Mouse (Mus musculus) limb, embryonic 14.5 days (tissue): ENCODE measurements around the gene Slc7a6os. TPM values are rescaled to one million over a fixed set of nuclear protein-coding genes. Genes with fewer than 3 reads are reported as not detected.

Experiments
- ATAC-seq: fragments of 200-750 bp; cut with Nextera tagmentation; 2 replicates; pipeline ENCODE4 v1.8.0; 2017; ENCODE audit warnings: low read depth, moderate number of reproducible peaks, moderate TSS enrichment; ENCODE audit not compliant: low FRiP score
- DNase-seq: peaks from one replicate; pipeline ENCODE4 v3.0.0-alpha.2; 2015; ENCODE audit warnings: low spot score
- H3K27ac ChIP-seq: fragments of 300-500 bp; sonication (generic); replicated peaks from 2 replicates; pipeline ENCODE4 v1.5.1; 2014; ENCODE audit warnings: low read depth, mild to moderate bottlenecking, low read length, moderate library complexity, mixed read lengths
- H3K27me3 ChIP-seq: fragments of 300-500 bp; sonication (generic); 2 replicates; pipeline ENCODE4 v1.6.1; 2014; ENCODE audit warnings: low read length, mixed read lengths; ENCODE audit not compliant: control insufficient read depth, insufficient read depth
- H3K36me3 ChIP-seq: fragments of 300-500 bp; sonication (generic); 2 replicates; pipeline ENCODE4 v1.6.1; 2014; ENCODE audit warnings: mild to moderate bottlenecking, low read length, moderate library complexity, mixed read lengths; ENCODE audit not compliant: control insufficient read depth, insufficient read depth
- H3K4me1 ChIP-seq: fragments of 300-500 bp; sonication (generic); 2 replicates; pipeline ENCODE4 v1.6.1; 2014; ENCODE audit warnings: antibody characterized with exemption, low read length, mixed read lengths; ENCODE audit not compliant: control insufficient read depth, insufficient read depth
- H3K4me2 ChIP-seq: fragments of 300-500 bp; sonication (generic); replicated peaks from 2 replicates; pipeline ENCODE4 v1.6.1; 2014; ENCODE audit warnings: low read depth, mild to moderate bottlenecking, low read length, moderate library complexity; ENCODE audit not compliant: severe bottlenecking
- H3K4me3 ChIP-seq: fragments of 300-500 bp; sonication (generic); replicated peaks from 2 replicates; pipeline ENCODE4 v1.5.1; 2014; ENCODE audit warnings: low read length
- H3K9ac ChIP-seq: fragments of 300-500 bp; sonication (generic); 2 replicates; pipeline ENCODE4 v1.6.1; 2014; ENCODE audit warnings: mild to moderate bottlenecking, low read depth, low read length, moderate library complexity; ENCODE audit not compliant: severe bottlenecking
- H3K9me3 ChIP-seq: fragments of 300-500 bp; sonication (generic); 2 replicates; pipeline ENCODE4 v1.6.1; 2016; ENCODE audit warnings: low read length; ENCODE audit not compliant: control insufficient read depth
- POLR2A ChIP-seq: fragments of 200-500 bp; IDR thresholded peaks from 2 replicates; pipeline ENCODE4 v1.8.0; 2012; ENCODE audit warnings: inconsistent platforms, mild to moderate bottlenecking, moderate library complexity, borderline replicate concordance; ENCODE audit not compliant: insufficient read depth, insufficient read length; ENCODE audit errors: extremely low read depth
- WGBS: fragments of 180-500 bp; shearing (Covaris S2); extraction: QIAGEN DNeasy Blood & Tissue Kit; methylation state at CpG from one replicate; pipeline ENCODE4 v1.1.7; 2014; 5-methylcytosine and 5-hydroxymethylcytosine counted together
- polyA plus RNA-seq, 2 experiments: library from polyadenylated mRNA; depleted of rRNA in 1 of 2; stranded (reverse) in 1 of 2; unstranded in 1 of 2; fragments of >200 nt; fragmentation: Nextera tagmentation in 1 of 2; extraction: Ambion mirVana in 1 of 2; gene quantifications; 2 replicates each; pipeline versions ENCODE4 v1.2.1 to v1.2.3; 2012 to 2014

The Slc7a6os gene
- polyA plus RNA-seq, 2 experiments = 32.5 to 52.4 TPM

DNA sequence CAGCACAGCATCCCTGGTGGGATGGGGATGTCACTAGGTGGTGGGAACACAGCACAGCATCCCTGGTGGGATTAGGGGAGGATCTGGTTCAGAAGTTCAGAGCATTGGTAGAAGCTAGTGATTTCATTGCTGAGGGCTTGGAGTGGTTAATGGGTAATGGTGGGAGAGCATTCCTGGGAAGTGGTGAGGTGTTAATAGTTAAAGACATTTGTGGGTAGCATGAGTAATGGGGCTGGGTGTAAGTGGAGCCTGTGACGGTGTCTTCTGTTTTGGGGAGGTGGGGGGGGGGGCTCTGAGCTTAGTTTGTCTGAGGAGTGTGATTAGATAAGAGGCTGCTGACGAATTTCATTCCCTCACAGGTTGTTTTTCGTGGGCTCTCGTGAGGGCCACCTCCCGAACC lies 16.7 kb downstream of the Slc7a6os start:
- H3K9ac ChIP-seq = no peak overlapping the region
- DNase-seq (no peak), ATAC-seq (no peak)
- no peaks in the 10 kb centered on the region for H3K4me1 ChIP-seq
- peaks cover 83% of the 10 kb centered on the region for H3K36me3 ChIP-seq
- no peaks in the 10 kb centered on the region for H3K9me3 ChIP-seq
- H3K27ac ChIP-seq = no peak overlapping the region
- no peaks in the 10 kb centered on the region for H3K27me3 ChIP-seq
- TF ChIP-seq POLR2A = no peak
- WGBS = 85% methylated on average over 5 of the region's 5 CpGs
- H3K4me3 ChIP-seq = no peak overlapping the region
- H3K4me2 ChIP-seq = no peak overlapping the region

DNA sequence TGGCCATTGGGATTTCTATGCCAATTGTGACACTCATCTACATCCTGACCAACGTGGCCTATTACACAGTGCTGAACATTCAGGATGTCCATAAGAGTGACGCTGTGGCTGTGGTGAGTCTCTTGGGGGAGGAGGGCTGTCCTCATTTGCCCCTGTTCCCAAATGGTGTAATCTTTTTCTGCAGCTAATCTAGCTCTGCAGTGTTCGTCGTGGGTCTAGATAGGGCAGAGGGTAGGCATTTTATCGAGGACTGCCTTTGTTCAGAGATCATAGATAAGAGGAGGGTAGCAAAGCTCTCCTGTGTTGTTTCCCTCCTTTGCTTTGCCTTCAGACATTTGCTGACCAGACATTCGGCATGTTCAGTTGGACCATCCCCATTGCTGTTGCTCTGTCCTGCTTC lies 17.6 kb downstream of the Slc7a6os start:
- H3K36me3 ChIP-seq = peaks cover 80% of the 10 kb centered on the region
- no peak for TF ChIP-seq POLR2A
- H3K27ac ChIP-seq = no peak overlapping the region
- DNase-seq = no peak
- ATAC-seq = no peak
- no peaks in the 10 kb centered on the region for H3K9me3 ChIP-seq
- no peaks in the 10 kb centered on the region for H3K4me1 ChIP-seq
- 85% methylated on average over 6 of the region's 6 CpGs for WGBS
- H3K4me3 ChIP-seq = no peak overlapping the region
- no peaks in the 10 kb centered on the region for H3K27me3 ChIP-seq
- no peak overlapping the region for H3K9ac ChIP-seq
- H3K4me2 ChIP-seq = no peak overlapping the region

DNA sequence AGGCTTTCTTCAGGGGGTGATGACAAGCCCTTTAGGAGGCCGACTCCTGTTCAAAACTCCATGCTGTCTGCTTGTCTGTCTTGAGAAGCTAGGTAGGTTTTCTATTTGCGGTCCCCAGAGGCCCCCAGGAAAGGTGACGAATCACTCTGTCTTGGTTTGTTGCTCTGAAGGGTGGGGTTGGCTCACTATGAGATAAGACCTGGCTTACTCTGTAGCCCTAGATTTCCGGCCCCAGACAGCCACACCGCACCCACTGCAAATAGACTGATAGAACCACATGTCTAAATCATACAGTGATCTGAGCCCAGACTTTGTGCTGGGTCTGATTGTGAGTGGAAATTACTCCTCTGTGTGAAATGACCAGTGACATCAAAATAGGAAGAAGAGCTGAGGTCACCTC lies 19.1 kb downstream of the Slc7a6os start:
- DNase-seq (no peak), ATAC-seq (no peak)
- Histone ChIP-seq H3K4me1 (no peaks in the 10 kb centered on the region), H3K9me3 (no peaks in the 10 kb centered on the region), H3K36me3 (peaks cover 69% of the 10 kb centered on the region), H3K4me3 (no peak overlapping the region), H3K27ac (no peak overlapping the region), H3K9ac (no peak overlapping the region), H3K27me3 (no peaks in the 10 kb centered on the region), H3K4me2 (no peak overlapping the region)
- no peak for TF ChIP-seq POLR2A
- 88% methylated on average over 5 of the region's 5 CpGs for WGBS

GRCm38 (mm10) chr8:106189162-106189561 lies 21.6 kb downstream of the Slc7a6os start:
- 93% methylated on average over 4 of the region's 4 CpGs for WGBS
- no peak for DNase-seq
- no peaks in the 10 kb centered on the region for H3K9me3 ChIP-seq
- H3K27ac ChIP-seq = no peak overlapping the region
- no peak for ATAC-seq
- TF ChIP-seq POLR2A = no peak
- H3K36me3 ChIP-seq = peaks cover 50% of the 10 kb centered on the region
- H3K4me2 ChIP-seq = no peak overlapping the region
- no peaks in the 10 kb centered on the region for H3K4me1 ChIP-seq
- H3K4me3 ChIP-seq = no peak overlapping the region
- no peaks in the 10 kb centered on the region for H3K27me3 ChIP-seq
- no peak overlapping the region for H3K9ac ChIP-seq

- TF ChIP-seq POLR2A = no peak
Measured at GRCm38 (mm10) chr8:106186394-106186793, 24.3 kb downstream of the Slc7a6os start.

DNA sequence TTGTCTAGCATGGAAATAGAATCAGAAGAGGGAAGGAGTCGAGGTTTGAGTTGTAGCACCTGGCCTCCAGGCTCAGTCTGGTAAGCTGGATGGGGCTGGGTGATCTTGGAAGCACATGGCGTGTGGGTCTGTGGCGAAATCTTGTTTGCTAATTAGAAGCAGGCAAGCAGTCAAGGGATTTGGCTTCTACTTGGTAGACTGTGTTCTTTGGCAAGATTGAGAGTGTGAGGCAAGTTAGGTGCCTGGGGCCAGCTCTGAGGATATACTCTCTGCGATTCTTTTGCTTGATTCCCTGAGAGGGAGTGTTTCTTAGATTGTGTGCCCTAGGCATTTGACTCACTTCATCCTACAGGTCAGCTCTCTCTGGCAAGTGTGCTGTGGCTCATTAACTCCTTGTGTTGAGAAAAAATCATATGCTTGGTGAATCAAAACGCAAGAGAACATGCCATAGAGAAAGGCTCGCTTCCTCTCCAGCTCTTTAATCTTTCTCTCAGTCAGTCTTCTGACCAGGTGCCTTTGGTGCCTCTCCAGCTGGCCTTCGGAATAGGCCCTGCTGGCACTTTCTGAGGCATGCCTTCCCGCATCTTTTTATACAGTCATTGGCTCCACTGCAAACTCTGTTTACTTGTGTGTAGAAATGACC lies 25.0 kb downstream of the Slc7a6os start:
- H3K36me3 ChIP-seq = peaks cover 18% of the 10 kb centered on the region
- no peak for ATAC-seq

More at GRCm38 (mm10) chr8:106186394-106186793, 24.3 kb downstream of the Slc7a6os start:
- Histone ChIP-seq H3K4me2 (no peak overlapping the region), H3K4me3 (no peak overlapping the region), H3K9ac (no peak overlapping the region), H3K9me3 (no peaks in the 10 kb centered on the region), H3K27ac (no peak overlapping the region), H3K27me3 (no peaks in the 10 kb centered on the region), H3K36me3 (peaks cover 24% of the 10 kb centered on the region), H3K4me1 (no peaks in the 10 kb centered on the region)
- 94% methylated on average over 3 of the region's 3 CpGs for WGBS
- ATAC-seq = no peak
- DNase-seq = no peak

More for the DNA sequence above, 25.0 kb downstream of the Slc7a6os start:
- Histone ChIP-seq H3K4me1 (no peaks in the 10 kb centered on the region), H3K9ac (no peak overlapping the region), H3K27ac (0 out of 2 replicates have a peak overlapping the region, but pooled peaks have one; percentile 13), H3K4me2 (no peak overlapping the region), H3K9me3 (no peaks in the 10 kb centered on the region), H3K27me3 (no peaks in the 10 kb centered on the region), H3K4me3 (no peak overlapping the region)
- peak; percentile 28 for DNase-seq
- WGBS = 67% methylated on average over 8 of the region's 8 CpGs
- no peak for TF ChIP-seq POLR2A
